Mouse (Mus musculus) heart, embryonic 15.5 days (tissue): ENCODE measurements around the gene Mrps34. TPM values are rescaled to one million over a fixed set of nuclear protein-coding genes. Genes with fewer than 3 reads are reported as not detected.

ENCODE experiments used
- ATAC-seq: fragments of 200-750 bp; cut with Nextera tagmentation; replicated peaks from 2 replicates; pipeline ENCODE4 v1.8.0; 2017; ENCODE audit warnings: low read depth, moderate TSS enrichment; ENCODE audit not compliant: insufficient number of reproducible peaks, insufficient read depth, low FRiP score
- H3K27ac ChIP-seq: fragments of 300-500 bp; sonication (generic); 2 replicates; pipeline ENCODE4 v1.5.1; 2015; ENCODE audit warnings: mild to moderate bottlenecking, inconsistent platforms
- H3K27me3 ChIP-seq: fragments of 300-500 bp; sonication (generic); 2 replicates; pipeline ENCODE4 v1.6.1; 2015; ENCODE audit warnings: inconsistent platforms
- H3K36me3 ChIP-seq: fragments of 300-500 bp; sonication (generic); 2 replicates; pipeline ENCODE4 v1.6.1; 2015; ENCODE audit warnings: mild to moderate bottlenecking, inconsistent platforms
- H3K4me1 ChIP-seq: fragments of 300-500 bp; sonication (generic); replicated peaks from 2 replicates; pipeline ENCODE4 v1.6.1; 2015; ENCODE audit warnings: inconsistent platforms
- H3K4me2 ChIP-seq: fragments of 300-500 bp; sonication (generic); 2 replicates; pipeline ENCODE4 v1.6.1; 2015; ENCODE audit warnings: inconsistent platforms, mild to moderate bottlenecking, moderate library complexity
- H3K4me3 ChIP-seq: fragments of 300-500 bp; sonication (generic); 2 replicates; pipeline ENCODE4 v1.5.1; 2015; ENCODE audit warnings: mild to moderate bottlenecking, inconsistent platforms
- H3K9ac ChIP-seq: fragments of 300-500 bp; sonication (generic); 2 replicates; pipeline ENCODE4 v1.6.1; 2015; ENCODE audit warnings: mild to moderate bottlenecking, inconsistent platforms
- H3K9me3 ChIP-seq: fragments of 300-500 bp; sonication (generic); replicated peaks from 2 replicates; pipeline ENCODE4 v1.6.1; 2016; ENCODE audit warnings: inconsistent platforms
- WGBS: fragments of 180-500 bp; shearing (Covaris S2); methylation state at CpG from one replicate; pipeline ENCODE4 v1.1.7; 2015; ENCODE audit warnings: mixed read lengths; 5-methylcytosine and 5-hydroxymethylcytosine counted together
- polyA plus RNA-seq: library from polyadenylated mRNA; unstranded; fragments of >200 nt; fragmentation: Nextera tagmentation; extraction: Ambion mirVana; gene quantifications from 2 replicates; pipeline ENCODE4 v1.2.1, GENCODE M21; 2015

Mrps34 gene
- polyA plus RNA-seq, 1 experiment from 2014 or later, result 74.7 TPM

DNA sequence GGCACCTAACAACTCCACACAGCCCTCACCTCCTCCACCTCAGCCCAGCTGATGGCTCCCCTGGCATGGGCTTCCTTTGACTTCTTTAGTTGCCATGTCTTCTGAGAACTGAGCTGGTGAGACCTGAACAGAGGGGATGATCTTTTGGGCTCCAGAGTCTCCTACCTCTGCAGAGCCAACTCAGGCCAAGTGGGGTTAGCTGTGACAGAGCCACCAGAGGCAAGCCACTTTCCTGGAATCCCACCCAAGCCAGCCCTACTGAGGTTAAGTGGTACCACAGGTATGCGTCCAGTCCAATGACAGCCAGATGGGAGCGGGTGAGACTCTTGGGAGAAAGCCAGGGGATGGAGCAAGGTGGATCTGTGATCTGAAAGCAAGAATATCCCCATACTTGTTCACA lies 1.6 kb upstream of the Mrps34 start:
- H3K4me1 ChIP-seq, result peaks cover 39% of the 10 kb centered on the region
- no peak overlapping the region for H3K27ac ChIP-seq
- H3K36me3 ChIP-seq, result peaks cover 43% of the 10 kb centered on the region
- H3K9me3 ChIP-seq, result no peaks in the 10 kb centered on the region
- H3K9ac ChIP-seq, result no peak overlapping the region
- 95% methylated on average over 2 of the region's 2 CpGs for WGBS
- no peak for ATAC-seq
- H3K4me2 ChIP-seq, result no peak overlapping the region
- H3K27me3 ChIP-seq, result no peaks in the 10 kb centered on the region
- peak overlapping the region; percentile 81; the same call in 1 of the 2 replicates for H3K4me3 ChIP-seq

- H3K9me3 ChIP-seq, result no peaks in the 10 kb centered on the region
- H3K27ac ChIP-seq, result peak overlapping the region; percentile 91
- H3K4me2 ChIP-seq, result peak overlapping the region; percentile 94
- WGBS, result 9% methylated on average over 31 of the region's 31 CpGs
- no peaks in the 10 kb centered on the region for H3K27me3 ChIP-seq
- 0 out of 2 replicates have a peak, but pooled peaks have one; percentile 4 for ATAC-seq
- peaks cover 53% of the 10 kb centered on the region for H3K36me3 ChIP-seq
- H3K4me3 ChIP-seq, result peak overlapping the region; percentile 81
- peaks cover 47% of the 10 kb centered on the region for H3K4me1 ChIP-seq
- peak overlapping the region; percentile 91 for H3K9ac ChIP-seq
These were observed 588 bp upstream of the Mrps34 start for GRCm38 (mm10) chr17:24894061-24894994.

DNA sequence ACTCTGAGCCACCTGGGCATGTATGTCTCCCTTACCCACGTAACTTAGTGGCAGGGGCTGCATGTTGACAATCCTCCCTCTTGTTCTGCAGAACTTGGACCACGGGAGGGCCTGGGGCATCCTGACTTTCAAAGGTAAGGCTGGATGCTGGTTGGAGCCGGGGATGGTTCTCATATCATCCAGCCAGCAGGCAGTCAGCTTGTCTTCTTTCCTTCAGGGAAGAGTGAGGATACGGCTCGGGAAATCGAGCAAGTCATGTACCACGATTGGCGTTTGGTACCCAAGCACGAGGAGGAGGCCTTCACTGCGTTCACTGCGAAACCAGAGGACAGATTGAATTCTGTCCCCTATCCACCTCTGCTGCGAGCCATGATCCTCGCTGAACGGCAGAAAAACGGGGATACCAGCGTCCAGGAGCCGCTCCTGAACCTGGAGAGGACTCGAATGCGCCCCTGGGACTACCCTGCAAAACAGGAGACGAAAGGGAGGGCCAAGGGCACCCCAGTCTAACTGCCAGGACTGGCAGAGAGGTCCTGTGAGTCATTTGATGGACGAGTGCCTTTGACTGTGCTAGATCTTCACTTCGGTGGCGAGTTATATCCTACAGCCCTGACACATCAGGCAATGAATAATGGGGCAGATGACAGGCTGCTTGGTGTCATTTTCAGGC lies 790 bp downstream of the Mrps34 start:
- peaks cover 60% of the 10 kb centered on the region for H3K36me3 ChIP-seq
- no peak for ATAC-seq
- peak overlapping the region; percentile 81 for H3K4me3 ChIP-seq
- peak overlapping the region; percentile 91 for H3K9ac ChIP-seq
- 12% methylated on average over 23 of the region's 23 CpGs for WGBS
- peak overlapping the region; percentile 94 for H3K4me2 ChIP-seq
- no peaks in the 10 kb centered on the region for H3K9me3 ChIP-seq
- no peaks in the 10 kb centered on the region for H3K27me3 ChIP-seq
- peaks cover 47% of the 10 kb centered on the region for H3K4me1 ChIP-seq
- peak overlapping the region; percentile 91 for H3K27ac ChIP-seq

- Histone ChIP-seq H3K27ac (peak within 1 kb of the TSS; percentile 91), H3K4me2 (peak within 1 kb of the TSS; percentile 94), H3K9ac (peak within 1 kb of the TSS; percentile 91), H3K27me3 (no peaks in the 10 kb centered on the region), H3K9me3 (no peaks in the 10 kb centered on the region), H3K4me3 (peak within 1 kb of the TSS; percentile 81), H3K36me3 (peaks cover 60% of the 10 kb centered on the region), H3K4me1 (peaks cover 47% of the 10 kb centered on the region)
- WGBS, result 2% methylated on average over 49 of the region's 50 CpGs
- ATAC-seq, result peak; percentile 44
These were observed 1.5 kb downstream of the Mrps34 start, which contains the start of gene Nme3 for GRCm38 (mm10) chr17:24896241-24896992. Gene Nme3, plus strand, starts transcription at chr17:24896500.

GRCm38 (mm10) chr17:24896993-24897269 lies 2.0 kb downstream of the Mrps34 start:
- no peak for ATAC-seq
- Histone ChIP-seq H3K9ac (peak overlapping the region; percentile 91), H3K4me3 (peak overlapping the region; percentile 81), H3K27ac (peak overlapping the region; percentile 91; the same call in 1 of the 2 replicates), H3K4me2 (peak overlapping the region; percentile 94), H3K9me3 (no peaks in the 10 kb centered on the region), H3K36me3 (peaks cover 60% of the 10 kb centered on the region), H3K27me3 (no peaks in the 10 kb centered on the region), H3K4me1 (peaks cover 47% of the 10 kb centered on the region)
- 34% methylated on average over 11 of the region's 11 CpGs for WGBS

GRCm38 (mm10) chr17:24897600-24897999 lies 2.7 kb downstream of the Mrps34 start:
- Histone ChIP-seq H3K4me1 (peaks cover 47% of the 10 kb centered on the region), H3K27me3 (no peaks in the 10 kb centered on the region), H3K9ac (no peak overlapping the region), H3K27ac (no peak overlapping the region), H3K4me3 (peak overlapping the region; percentile 81), H3K36me3 (peaks cover 60% of the 10 kb centered on the region), H3K9me3 (no peaks in the 10 kb centered on the region), H3K4me2 (peak overlapping the region; percentile 94; the same call in 1 of the 2 replicates)
- WGBS, result 71% methylated on average over 4 of the region's 4 CpGs
- no peak for ATAC-seq

DNA sequence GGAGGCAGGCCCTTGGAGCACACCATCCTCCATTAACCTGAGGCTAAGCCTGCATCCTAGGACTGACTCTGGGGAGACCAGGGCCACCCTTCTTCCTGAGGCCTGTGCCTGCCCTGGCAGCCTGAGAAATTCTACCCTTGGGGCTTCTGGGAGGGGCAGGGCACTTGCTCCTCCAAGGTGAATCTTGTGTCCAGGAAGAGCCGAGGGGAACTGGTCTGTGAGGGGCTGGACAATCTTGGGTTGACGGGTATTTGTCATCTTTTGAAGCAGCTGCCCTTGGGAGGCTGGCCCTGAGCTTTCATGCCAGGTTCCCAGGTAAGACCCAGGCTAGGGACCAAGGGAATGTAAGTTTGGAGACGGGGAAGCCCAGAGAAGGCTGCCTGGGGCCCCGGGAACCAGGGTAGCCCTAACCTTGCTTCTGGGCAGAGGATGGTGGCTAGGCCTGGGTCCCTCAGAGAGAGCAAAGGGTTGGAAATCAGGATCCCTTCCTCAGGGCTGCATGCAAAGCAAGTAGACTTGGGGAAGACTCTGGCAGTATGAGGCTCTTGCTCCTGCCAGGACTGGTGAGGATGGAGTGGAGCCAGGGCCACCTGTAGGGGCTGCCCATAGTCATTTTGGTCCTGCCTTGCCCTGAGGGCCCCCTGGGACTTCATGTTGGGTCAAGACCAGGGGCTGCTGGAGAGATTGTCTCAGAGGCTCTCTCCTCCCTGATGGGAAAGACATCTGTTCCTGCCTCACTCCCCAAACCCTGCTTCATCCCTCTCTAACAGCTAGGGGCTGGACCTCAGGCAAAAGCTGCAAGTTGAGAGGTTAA lies 3.3 kb downstream of the Mrps34 start:
- Histone ChIP-seq H3K27me3 (no peaks in the 10 kb centered on the region), H3K4me3 (peak overlapping the region; percentile 81; the same call in 1 of the 2 replicates), H3K9me3 (no peaks in the 10 kb centered on the region), H3K27ac (peak overlapping the region; percentile 57), H3K9ac (peak overlapping the region; percentile 12; the same call in 1 of the 2 replicates), H3K4me1 (peaks cover 47% of the 10 kb centered on the region), H3K4me2 (no peak overlapping the region), H3K36me3 (peaks cover 60% of the 10 kb centered on the region)
- no peak for ATAC-seq
- WGBS, result 85% methylated on average over 4 of the region's 4 CpGs

DNA sequence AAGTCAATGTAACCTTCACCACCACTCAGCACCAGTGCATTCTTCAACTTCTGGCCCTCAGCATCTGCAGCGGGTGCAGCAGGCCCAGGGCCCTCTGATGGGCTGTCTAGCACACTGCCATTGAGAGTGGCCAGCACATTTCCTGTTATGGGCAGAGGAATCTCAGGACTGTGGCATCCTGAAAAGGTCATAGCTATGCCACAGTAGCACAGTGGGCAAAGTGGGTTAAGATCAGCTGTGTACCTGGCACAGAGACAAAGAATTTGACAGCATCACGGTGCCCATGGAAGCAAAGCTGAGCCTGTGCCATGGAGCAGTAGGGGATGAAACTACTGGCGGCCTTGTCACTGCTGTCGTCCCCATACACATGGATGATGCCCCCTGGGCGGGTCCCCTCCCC lies 4.2 kb downstream of the Mrps34 start:
- peaks cover 68% of the 10 kb centered on the region for H3K36me3 ChIP-seq
- peaks cover 40% of the 10 kb centered on the region for H3K4me1 ChIP-seq
- H3K9me3 ChIP-seq, result no peaks in the 10 kb centered on the region
- H3K4me3 ChIP-seq, result no peak overlapping the region
- 61% methylated on average over 5 of the region's 5 CpGs for WGBS
- peak overlapping the region; percentile 57 for H3K27ac ChIP-seq
- peak; percentile 15 for ATAC-seq
- H3K4me2 ChIP-seq, result no peak overlapping the region
- H3K9ac ChIP-seq, result 0 out of 2 replicates have a peak overlapping the region, but pooled peaks have one; percentile 12
- no peaks in the 10 kb centered on the region for H3K27me3 ChIP-seq

GRCm38 (mm10) chr17:24900014-24900413 lies 5.1 kb downstream of the Mrps34 start:
- Histone ChIP-seq H3K4me3 (no peak overlapping the region), H3K36me3 (peaks cover 77% of the 10 kb centered on the region), H3K9ac (no peak overlapping the region), H3K27ac (no peak overlapping the region), H3K9me3 (no peaks in the 10 kb centered on the region), H3K4me2 (no peak overlapping the region), H3K27me3 (no peaks in the 10 kb centered on the region), H3K4me1 (peaks cover 37% of the 10 kb centered on the region)
- WGBS, result 90% methylated on average over 6 of the region's 6 CpGs
- ATAC-seq, result no peak

DNA sequence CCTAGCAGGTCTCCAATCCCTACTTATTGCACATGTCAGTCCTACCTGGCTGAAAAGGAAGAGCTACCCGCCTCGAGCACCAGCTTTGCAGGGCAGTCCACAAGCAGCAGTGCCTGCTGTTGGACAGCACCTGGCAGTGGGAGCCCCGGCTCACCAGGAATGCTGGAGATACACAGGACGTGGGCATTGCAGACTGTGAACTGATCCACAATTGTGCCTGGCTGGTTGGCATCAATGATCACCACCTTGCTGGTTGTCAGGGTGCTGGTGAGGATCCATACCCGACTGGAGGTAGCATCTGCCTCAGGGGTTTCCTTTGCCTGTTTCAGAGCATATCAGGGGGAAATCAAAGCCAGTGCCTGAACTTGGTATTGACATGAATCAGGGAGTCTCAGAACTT lies 7.2 kb downstream of the Mrps34 start:
- WGBS, result 89% methylated on average over 5 of the region's 5 CpGs
- H3K9me3 ChIP-seq, result no peaks in the 10 kb centered on the region

More for the DNA sequence above, 7.2 kb downstream of the Mrps34 start:
- H3K4me2 ChIP-seq, result no peak overlapping the region
- no peak overlapping the region for H3K27ac ChIP-seq
- no peak overlapping the region for H3K4me3 ChIP-seq
- H3K4me1 ChIP-seq, result peaks cover 19% of the 10 kb centered on the region
- H3K36me3 ChIP-seq, result peaks cover 98% of the 10 kb centered on the region
- ATAC-seq, result no peak
- no peak overlapping the region for H3K9ac ChIP-seq
- H3K27me3 ChIP-seq, result no peaks in the 10 kb centered on the region
